Mouse (Mus musculus): ENCODE data around the gene Slc25a13. TPM values are rescaled to one million over a fixed set of nuclear protein-coding genes. Genes with fewer than 3 reads are reported as not detected.
"Not testable (repeated sequence)": the region's sequence is repeated elsewhere in the genome, so short reads cannot be mapped to it uniquely, and the experiment has no call there.

Gene Slc25a13
- total RNA-seq, 2 experiments from 2014 or later = 3.5 to 5.4 TPM

DNA sequence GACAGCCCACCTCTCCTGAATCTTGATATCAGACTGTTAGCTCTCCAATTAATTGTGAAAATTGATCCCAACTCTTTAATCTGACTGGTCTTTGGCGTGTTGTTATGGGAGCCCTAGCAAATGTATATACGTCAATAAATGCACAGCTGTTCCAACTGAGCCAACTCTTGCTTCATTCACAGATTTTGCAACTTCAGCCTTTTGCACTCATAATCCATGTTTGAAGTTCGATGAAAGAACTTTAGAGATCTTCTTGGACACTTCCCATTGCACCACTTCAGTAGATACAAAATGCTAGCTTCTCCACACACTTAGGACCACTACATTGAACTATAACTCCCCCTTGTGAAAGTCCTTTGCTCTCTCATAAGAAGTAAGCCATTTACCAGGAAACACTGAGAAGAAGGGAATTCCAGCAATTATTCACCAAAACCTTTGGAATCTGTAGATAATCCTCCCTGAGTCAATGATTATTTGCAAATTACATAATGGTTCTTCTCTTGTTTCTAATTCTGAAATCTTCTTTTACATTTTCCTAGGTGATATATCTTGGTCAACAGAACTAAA is 11.3 kb downstream of the Slc25a13 start:
- DNase-seq (ENCODE audit: low spot score in 2 of 2) = no peak

DNA sequence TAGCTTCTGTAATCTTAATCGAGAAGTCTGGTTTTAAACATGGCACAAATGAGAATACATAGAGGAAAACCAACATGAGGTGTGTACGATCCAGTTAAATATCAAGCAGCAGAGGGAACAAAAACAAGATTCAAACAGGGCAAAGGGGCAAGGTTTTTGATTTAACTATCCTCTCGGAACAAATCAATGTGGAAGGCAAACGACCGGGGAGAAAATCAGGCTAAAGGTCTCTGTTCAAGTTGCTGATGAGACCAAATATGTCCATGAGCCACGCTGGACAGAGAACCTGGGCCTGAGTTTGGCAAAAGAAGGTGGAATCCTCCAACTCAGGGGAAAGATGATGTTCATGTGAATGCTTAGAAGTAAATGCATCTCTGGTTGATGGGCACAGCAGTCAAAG is 14.5 kb downstream of the Slc25a13 start:
- no peak for DNase-seq (ENCODE audit: low spot score in 2 of 2)

DNA sequence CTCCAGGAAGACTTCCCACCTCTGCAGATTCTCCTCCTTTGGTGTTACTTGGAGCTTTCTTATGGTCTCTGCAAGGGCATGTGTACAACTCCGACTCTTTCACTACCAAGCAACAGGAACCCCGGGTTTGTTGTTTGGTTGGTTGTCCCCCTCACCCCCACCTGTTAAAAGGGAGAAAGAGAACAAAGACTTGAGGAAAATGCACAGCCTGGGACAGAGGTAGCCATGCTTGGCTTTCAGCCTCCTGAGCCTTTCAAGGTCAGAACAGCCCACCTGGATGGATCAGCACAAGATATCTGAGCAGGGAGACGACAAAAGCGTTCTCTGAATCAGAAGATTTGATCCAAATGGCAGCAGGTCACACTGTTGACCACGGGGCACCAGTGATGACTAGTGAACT is 15.0 kb downstream of the Slc25a13 start:
- no peak for DNase-seq (ENCODE audit: low spot score in 2 of 2)

DNA sequence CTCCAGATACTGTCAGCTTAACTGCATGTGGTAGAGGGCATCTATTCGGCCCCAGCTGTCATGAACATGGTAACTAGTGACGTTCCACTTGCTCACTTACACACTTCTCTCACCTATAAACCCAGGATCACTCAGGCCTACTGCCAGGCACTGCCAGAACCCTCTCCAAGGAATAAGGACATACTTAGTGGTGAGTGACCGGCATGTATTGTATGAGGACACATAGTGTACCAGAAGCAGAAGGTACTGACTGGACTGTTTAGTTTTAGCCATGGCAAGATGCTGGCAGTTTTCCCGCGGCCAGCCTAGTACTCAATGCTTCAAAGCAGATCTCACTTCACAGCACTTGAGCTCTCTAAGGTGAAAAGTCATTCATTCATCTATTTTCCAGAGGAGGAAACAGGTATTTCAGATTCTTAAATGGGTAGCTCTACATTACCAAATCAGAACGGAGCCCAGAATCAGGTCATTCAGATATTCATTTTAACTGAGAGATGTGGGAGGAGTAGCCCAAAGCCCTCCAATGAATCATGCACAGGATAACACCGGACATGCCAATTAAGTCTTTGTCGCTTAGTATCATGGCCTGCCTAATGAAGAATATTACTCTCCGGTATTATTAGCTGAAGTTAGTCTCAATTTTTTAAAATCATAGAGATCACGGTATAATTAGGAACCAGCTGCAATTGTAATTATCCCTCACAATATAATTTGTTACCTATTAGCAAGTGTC is 17.7 kb downstream of the Slc25a13 start:
- DNase-seq (ENCODE audit: low spot score in 2 of 2) = no peak

DNA sequence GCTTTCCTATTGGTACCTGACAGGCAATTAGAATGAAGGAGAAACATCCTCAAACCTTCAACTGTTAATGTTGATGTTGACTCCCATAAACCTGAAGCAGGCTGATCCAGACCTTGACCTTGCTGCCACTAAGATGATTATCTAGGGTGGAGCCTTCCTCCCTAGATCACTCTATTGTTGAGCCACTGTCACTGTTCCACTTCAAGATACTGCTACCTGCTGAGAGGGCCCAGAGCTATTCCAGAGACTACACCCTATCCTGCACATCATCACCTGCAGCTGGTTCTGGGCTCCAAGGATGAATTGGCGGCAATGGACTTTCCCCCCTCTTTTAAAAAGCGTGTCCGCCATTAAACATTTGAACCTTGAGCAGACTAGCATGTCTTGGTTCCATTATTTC is 18.9 kb downstream of the Slc25a13 start:
- not testable (repeated sequence) for DNase-seq (ENCODE audit: low spot score in 2 of 2)

DNA sequence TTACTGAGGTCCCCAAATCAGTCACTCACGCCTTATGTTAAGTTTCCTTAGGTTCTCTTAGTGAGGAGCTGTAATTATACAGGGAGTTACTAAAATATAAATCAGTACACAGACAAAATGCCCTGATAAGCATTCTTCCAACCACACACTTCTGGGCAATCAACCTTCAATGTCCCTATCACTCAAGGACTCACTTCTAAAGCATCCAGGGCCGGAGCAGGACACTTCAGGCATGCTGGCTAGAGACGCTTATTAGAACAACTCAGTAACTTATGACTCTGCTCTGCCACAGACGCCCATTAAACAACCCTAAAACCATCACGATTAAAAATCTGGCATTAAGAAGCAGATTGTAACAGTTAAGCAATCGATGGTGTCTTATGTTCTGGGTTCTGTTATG is 19.6 kb downstream of the Slc25a13 start:
- peak in 1 of 2 experiments; percentile 55 for DNase-seq (ENCODE audit: low spot score in 2 of 2)

DNA sequence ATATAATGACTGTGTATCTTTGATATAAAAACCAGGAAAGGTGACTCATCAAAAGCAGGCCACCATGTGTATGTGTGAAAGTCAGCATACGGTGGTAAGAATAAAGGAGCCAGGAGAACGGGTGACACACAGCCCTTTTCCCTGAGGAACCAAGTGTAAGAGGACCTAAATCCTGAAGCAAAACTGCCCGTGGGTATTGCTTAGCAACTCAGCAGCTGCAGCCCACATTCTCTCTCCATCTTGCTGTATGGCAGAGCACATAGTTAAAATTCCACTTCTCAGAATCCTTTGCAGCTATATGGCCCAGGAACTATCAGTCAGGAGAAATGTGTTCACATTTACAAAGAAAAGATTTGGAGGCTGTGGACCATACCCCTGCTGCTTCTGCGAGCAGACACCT is 20.4 kb downstream of the Slc25a13 start:
- no peak for DNase-seq (ENCODE audit: low spot score in 2 of 2)

DNA sequence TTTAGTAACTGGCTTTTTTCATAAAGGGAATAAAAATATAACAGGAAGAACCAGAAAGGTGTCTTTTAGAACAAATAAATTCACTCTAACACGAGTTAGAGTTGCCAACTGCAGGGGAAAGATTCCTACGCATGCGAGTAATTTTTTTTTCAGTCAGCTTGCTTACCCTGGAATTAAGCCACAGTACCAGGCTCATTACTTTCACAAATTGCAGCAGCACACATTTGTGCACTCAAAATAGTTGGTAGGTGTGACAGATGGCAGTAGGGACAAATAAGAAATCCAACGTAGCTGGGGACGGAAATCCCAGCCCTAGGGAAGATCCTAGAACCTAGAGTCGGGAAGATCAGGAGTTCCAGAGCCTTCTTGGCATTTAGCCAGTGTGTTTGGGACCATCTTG is 22.1 kb downstream of the Slc25a13 start:
- peak in 1 of 2 experiments; percentile 79 for DNase-seq (ENCODE audit: low spot score in 2 of 2)

DNA sequence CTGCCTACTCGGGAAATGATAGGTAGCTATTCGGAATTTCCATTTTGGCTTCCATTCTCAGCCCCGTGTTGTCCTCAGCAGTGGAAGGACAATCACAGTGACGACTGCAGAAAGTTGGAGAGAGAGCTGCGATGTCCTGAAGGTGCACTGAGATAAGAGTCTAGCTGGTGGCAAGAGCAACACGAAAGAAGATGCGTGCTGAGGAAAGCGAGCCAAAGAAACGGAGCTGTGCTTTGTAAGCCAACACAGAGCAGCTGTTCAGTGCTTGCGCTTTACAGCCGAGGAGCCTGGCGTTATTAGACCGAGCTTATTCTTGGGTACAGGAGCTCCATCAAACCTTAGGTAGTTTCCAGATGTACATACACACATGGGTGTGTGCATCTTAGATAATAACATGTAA is 23.1 kb downstream of the Slc25a13 start:
- peak in 1 of 2 experiments; percentile 36 for DNase-seq (ENCODE audit: low spot score in 2 of 2)

DNA sequence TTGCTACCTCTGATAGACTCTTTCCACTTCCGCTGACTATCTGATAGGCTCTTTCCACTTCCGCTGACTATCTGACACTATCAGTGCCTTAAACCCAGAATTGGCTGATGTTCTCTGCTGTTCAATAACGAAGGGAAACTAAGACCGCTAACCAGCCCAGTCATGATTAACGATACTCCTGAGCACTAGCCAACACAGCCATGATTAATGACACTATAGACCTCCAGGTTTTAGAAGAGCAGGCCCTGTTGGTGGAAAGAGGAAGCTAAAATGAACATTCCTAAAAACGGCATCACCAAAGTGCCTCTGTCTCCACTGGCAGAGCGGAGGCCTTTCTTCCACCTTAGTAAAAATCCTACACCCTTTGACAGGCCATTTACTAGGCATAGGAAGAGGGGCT is 24.6 kb downstream of the Slc25a13 start:
- no peak for DNase-seq (ENCODE audit: low spot score in 2 of 2)

DNA sequence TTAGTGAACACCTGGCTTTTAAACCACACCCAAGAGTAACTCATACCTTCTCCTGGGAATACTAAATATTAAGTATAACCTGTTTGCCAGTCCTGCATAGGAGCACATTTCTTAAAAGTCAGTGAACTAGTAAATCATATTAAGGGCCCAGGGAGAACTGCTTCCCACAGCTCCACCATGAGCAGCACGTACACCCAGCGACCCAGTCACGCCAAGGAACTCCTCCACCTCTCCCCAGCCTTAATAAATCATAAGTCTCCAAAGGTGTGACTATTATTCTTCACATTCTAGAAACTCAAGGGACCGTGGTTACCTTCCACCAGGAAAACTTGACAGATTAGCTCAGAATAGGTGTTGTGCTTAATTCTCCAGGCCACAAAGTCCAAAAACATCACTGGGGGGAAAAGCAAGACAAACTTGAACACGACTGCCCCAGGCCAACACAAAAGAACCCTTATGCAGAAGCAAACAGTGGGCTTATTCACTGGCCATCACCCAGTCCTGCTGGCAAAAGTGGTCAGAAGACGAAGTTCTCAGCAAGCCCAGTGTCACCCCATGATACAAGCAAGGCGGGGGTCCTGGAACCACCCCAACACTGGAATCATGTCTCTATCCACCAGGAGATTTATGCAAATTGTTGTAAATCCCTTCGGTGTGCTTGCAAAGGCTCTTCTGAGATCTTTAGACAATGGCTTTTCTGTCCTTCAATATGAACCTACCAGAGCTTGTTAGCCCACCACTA is 25.2 kb downstream of the Slc25a13 start:
- peak in 1 of 2 experiments; percentile 70 for DNase-seq (ENCODE audit: low spot score in 2 of 2)

DNA sequence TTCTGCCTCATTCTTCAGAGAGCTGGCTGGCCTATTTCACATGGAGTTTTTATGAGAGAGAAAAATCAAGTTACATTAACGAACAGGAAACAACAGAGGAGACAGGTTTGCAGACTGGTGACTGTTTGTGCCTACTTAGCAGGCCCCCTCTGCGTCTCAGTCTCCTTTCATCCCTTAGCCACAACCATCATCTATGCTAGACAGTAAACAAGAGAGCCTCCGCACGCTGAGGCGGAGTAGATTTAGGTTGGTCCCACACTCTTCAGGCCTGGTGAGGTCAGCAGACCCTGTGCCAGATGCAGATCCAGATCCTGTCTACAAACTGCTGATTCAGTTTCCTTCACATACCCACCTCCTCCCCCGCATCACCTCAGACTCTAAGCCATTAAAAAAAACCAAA is 28.0 kb downstream of the Slc25a13 start:
- DNase-seq (ENCODE audit: low spot score in 2 of 2) = no peak

DNA sequence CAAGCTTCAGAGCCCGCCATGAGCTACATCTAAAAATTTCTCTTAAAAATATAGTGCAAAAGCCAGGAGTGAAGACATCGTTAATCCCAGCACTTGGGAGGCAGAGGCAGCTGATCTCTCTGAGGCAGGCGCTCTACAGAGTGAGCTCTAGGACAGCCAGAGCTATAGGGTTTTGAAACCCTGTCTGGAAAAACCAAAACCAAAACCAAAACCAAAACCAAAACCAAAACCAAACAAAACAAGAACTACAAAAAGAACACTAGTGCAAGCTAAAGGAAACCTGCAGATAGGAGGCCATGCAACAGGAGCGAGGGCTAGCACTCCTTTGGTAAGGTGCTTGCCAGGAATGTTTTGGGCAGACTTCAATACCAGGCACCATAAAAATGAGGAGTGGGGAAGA is 30.5 kb downstream of the Slc25a13 start:
- no peak for DNase-seq (ENCODE audit: low spot score in 2 of 2)

DNA sequence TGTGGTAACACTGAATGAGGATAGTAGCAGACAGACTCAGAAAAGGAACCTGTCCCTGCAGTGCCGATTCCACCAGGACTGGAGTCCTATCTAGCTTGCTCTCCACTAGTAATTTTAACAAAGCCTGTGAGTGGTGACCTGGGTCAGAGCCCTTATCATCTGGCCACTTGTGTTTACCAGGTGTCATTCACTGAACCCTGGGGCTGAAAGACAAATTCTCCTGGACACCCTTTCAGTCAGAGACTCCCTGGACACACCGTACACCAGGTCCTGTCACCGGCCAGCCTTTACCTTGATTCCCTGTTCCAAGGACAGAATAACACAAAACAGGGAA is 31.3 kb downstream of the Slc25a13 start:
- DNase-seq (ENCODE audit: low spot score in 2 of 2) = no peak

DNA sequence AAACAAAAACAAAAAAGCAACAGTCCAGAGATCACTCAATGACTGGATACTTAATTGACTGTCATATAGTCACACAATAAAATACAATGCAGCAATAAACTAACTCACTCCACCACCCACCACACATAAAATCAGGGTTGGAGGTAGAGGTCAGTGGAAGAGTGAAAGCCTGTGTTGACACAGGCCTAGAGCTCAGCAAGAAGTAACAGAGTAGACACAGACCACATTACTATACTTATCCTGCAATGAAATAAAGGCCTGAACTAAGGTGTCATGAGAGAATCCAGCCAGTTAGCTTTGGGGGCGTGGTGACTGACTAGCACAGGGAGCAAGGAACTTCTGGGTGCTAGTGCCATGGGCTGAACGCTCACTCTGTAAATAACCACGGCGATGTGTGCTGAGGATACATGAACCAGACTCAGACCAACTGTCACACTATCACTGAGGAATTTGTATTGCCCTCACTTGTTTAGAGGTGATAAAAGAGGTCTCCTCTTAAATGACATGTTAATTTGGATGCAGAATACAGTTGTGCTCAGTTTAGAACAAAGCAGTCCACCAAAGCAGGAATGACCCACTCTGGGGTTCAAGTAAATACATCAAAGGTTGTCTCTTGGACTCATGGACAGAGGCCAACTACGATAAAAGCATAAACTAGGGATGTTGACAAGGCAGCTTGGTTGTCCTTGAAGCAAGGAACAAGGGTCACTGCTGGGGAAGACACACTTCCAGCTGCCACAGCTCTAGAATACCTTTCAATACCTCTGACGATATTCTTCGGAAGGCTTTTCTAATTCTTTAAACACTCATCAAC is 31.8 kb downstream of the Slc25a13 start:
- no peak for DNase-seq (ENCODE audit: low spot score in 2 of 2)

DNA sequence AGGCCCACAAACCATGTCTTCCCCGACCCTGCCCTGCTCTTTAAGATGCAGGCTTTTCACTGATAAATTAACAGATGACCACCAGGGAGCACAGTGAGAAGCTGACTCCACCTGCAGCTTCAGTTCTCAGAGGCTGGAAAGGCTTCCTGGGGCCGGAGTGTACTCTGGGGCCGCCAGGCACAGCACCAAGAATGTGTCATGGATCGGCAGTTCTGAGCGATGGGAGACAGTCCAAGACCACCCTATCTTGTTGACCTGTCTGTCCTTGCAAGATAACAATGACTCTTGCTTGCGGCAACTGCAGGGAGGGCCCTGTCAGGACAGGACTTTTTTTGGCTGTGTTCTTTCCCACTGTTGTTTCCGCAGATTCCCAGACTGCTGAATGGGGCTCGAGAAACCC is 33.4 kb downstream of the Slc25a13 start:
- DNase-seq (ENCODE audit: low spot score in 2 of 2) = no peak

DNA sequence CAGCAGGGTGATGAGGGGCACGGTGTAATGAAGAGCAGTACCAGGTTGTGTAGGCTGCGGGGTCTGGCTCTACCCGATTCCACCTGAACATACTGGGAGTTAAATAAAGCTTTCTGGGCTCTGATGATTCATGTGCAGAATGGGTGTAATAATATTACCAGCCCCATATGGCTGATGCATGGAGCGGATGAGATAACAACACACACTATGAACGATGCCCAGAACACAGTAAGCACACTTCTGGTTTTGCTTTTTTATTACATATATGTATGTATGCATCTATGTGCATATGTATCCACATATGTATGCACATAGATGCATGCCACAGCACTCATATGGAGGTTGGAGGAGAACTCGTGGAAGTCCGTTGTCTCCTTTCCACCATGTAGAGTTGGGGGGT is 34.8 kb downstream of the Slc25a13 start:
- no peak for DNase-seq (ENCODE audit: low spot score in 2 of 2)

DNA sequence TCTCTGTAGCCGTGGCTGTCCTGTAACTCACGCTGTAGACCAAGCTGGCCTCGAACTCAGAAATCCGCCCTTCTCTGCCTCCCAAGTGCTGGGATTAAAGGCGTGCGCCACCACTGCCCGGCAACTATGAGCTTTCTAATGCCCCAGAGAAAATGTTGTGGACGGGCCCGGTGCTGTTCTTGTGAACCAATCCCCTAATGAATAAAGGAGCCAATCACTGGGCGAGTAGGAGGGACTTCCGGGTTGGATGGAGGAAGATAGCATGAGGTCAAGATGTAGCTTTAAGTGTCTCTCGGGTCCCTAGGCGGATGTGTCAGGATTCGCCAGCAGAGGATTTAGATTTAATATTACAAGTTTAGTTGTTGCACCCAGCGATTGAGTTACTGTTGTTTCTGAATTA is 38.6 kb downstream of the Slc25a13 start:
- not testable (repeated sequence) for DNase-seq (ENCODE audit: low spot score in 2 of 2)

DNA sequence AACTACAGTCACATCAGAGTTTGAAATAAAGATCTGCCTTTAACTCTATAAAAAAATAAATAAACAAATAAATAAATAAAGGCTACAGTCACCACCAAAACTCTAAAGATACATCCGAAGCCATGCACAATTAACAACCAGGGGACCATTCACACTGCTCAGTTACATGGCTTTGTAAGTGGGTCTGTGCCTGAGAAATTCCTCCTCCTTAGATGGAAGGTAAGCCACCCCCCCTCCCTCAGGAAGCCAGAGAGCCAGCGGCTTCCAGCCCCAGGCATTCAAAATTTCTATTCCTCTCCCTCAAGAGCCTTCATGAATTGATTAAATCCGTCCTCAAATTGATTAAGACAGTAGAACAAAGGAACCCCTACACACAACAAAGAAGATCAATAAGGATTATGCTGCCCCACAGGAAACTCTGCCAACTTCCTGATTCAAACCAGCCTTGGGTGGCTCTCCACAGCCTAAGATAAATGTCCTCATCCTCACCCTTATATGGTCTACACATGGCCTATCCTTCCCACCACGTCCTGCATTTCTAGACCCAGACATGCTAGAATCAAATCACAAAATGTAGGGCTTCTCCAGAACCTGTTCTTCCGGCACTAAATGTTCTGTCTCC is 41.5 kb downstream of the Slc25a13 start:
- no peak for DNase-seq (ENCODE audit: low spot score in 2 of 2)

DNA sequence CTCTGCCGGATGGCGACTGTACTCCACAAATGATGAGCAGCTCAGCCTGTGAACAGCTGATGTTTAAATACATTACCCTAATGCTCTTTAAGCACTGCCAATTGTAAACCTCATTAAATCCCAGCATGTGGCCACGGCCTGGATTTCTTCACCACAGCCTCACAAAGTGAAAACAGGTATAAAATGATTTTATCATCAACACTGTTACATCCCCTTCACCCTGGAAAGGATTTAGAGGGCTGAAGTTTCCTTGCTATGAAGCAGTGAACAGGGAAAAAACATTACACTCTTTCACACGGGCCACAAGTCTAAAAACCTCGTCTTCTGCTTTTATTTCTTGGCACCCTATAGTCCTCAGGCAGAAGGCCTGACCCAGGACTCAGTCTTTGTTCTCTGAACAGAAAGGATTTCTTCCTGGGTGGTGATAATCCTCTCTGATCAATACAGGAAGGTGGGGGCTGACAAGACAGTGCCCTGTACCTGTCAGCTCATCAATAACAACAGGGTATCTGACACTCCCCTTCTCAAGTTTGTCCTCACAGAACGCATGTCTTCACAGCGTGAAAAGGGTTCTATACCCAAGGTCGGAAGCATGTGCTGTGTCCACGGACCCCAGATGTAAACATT is 42.9 kb downstream of the Slc25a13 start:
- DNase-seq (ENCODE audit: low spot score in 2 of 2) = no peak
